ENCODE assay signal across 18 mouse cellular contexts in genomic region chr6:30147058-30147457, GRCm38 (mm10).
DNase-seq lines count a peak whose midpoint lies in the region; ATAC-seq and TF ChIP-seq lines count a peak whose summit lies in the region.
"Had no signal": no experiment of that assay in that cellular context is flagged by ENCODE, and none has a peak within 500 bp of the region (broad histone marks: within the 10 kb centered on the region; RNA-seq: fewer than 3 reads in every experiment).

No protein-coding gene starts in this region.

- H3K27me3 ChIP-seq in intestine, embryonic 15.5 days (replicated peaks), result no peaks in the 10 kb centered on the region
- no peaks in the 10 kb centered on the region for H3K27me3 ChIP-seq in intestine, postnatal 0 days (replicated peaks; ENCODE audit: control insufficient read depth, insufficient read depth, low read length)
- no peaks in the 10 kb centered on the region for H3K27me3 ChIP-seq in liver, embryonic 14.5 days (ENCODE audit: control insufficient read depth, insufficient read depth, low read length)
- no peaks in the 10 kb centered on the region for H3K27me3 ChIP-seq in forebrain, embryonic 16.5 days (replicated peaks; ENCODE audit: control insufficient read depth, insufficient read depth, low read length)
- H3K27me3 ChIP-seq: embryonic facial prominence, embryonic 12.5 days; forebrain, embryonic 15.5 days; heart, embryonic 15.5 days had no signal

- H3K27ac ChIP-seq in intestine, embryonic 15.5 days, result no peak overlapping the region
- no peak overlapping the region for H3K27ac ChIP-seq in intestine, postnatal 0 days (ENCODE audit: low read depth, low read length)
- peak overlapping the region; percentile 97 for H3K27ac ChIP-seq in liver, embryonic 14.5 days
- H3K27ac ChIP-seq in forebrain, embryonic 16.5 days (ENCODE audit: low read length), result no peak overlapping the region
- H3K27ac ChIP-seq: embryonic facial prominence, embryonic 12.5 days; forebrain, embryonic 15.5 days; heart, embryonic 15.5 days had no signal

- TF ChIP-seq CTCF in intestine, postnatal 0 days (IDR thresholded peaks at IDR 0.05; ENCODE audit: low read depth), result no peak
- TF ChIP-seq CTCF in liver, embryonic 14.5 days (IDR thresholded peaks at IDR 0.05; ENCODE audit: low read depth), result no peak

- H3K4me1 ChIP-seq in intestine, embryonic 15.5 days (replicated peaks), result no peaks in the 10 kb centered on the region
- H3K4me1 ChIP-seq in intestine, postnatal 0 days (replicated peaks; ENCODE audit: control insufficient read depth, insufficient read depth, low read length), result no peaks in the 10 kb centered on the region
- peaks cover 32 to 38% of the 10 kb centered on the region in 2 experiments for H3K4me1 ChIP-seq in liver, embryonic 14.5 days (replicated peaks; ENCODE audit: control insufficient read depth in 2 of 2, insufficient read depth in 2 of 2, low read length in 1 of 2)
- H3K4me1 ChIP-seq in forebrain, embryonic 16.5 days (replicated peaks; ENCODE audit: control insufficient read depth, insufficient read depth, low read length), result no peaks in the 10 kb centered on the region
- H3K4me1 ChIP-seq: embryonic facial prominence, embryonic 12.5 days; forebrain, embryonic 15.5 days had no signal

- H3K4me3 ChIP-seq in intestine, embryonic 15.5 days (replicated peaks), result no peak overlapping the region
- no peak overlapping the region for H3K4me3 ChIP-seq in intestine, postnatal 0 days (ENCODE audit: low read depth, low read length)
- peak overlapping the region; percentile 17 to 19 for H3K4me3 ChIP-seq in liver, embryonic 14.5 days (ENCODE audit: insufficient read depth in 1 of 2, low read depth in 2 of 2, low read length in 2 of 2)
- no peak overlapping the region for H3K4me3 ChIP-seq in forebrain, embryonic 16.5 days (replicated peaks; ENCODE audit: low read length)
- H3K4me3 ChIP-seq: embryonic facial prominence, embryonic 12.5 days; forebrain, embryonic 15.5 days; heart, embryonic 15.5 days; myocyte had no signal

- H3K9ac ChIP-seq in intestine, embryonic 15.5 days, result no peak overlapping the region
- H3K9ac ChIP-seq in intestine, postnatal 0 days (ENCODE audit: low read depth, low read length), result no peak overlapping the region
- H3K9ac ChIP-seq in liver, embryonic 14.5 days (replicated peaks), result peak overlapping the region; percentile 46
- no peak overlapping the region for H3K9ac ChIP-seq in forebrain, embryonic 16.5 days (replicated peaks; ENCODE audit: low read depth, low read length)
- H3K9ac ChIP-seq: embryonic facial prominence, embryonic 12.5 days; forebrain, embryonic 15.5 days; heart, embryonic 15.5 days had no signal

- TF ChIP-seq EP300 in liver, embryonic 14.5 days (IDR thresholded peaks at IDR 0.05; ENCODE audit: low read depth), result peak; percentile 99

- H3K4me2 ChIP-seq in intestine, embryonic 15.5 days (replicated peaks), result no peak overlapping the region
- H3K4me2 ChIP-seq in intestine, postnatal 0 days (replicated peaks; ENCODE audit: low read depth), result no peak overlapping the region
- peak overlapping the region; percentile 66 for H3K4me2 ChIP-seq in liver, embryonic 14.5 days (ENCODE audit: low read depth)
- H3K4me2 ChIP-seq in forebrain, embryonic 16.5 days (ENCODE audit: low read length), result no peak overlapping the region
- H3K4me2 ChIP-seq: embryonic facial prominence, embryonic 12.5 days; forebrain, embryonic 15.5 days; heart, embryonic 15.5 days had no signal

- 66% methylated on average over 7 of the region's 7 CpGs for whole genome bisulfite sequencing in intestine, embryonic 15.5 days
- WGBS in intestine, postnatal 0 days, result 70% methylated on average over 7 of the region's 7 CpGs
- WGBS in liver, embryonic 14.5 days (ENCODE audit: insufficient replicate concordance), result 6% methylated on average over 7 of the region's 7 CpGs
- 47% methylated on average over 7 of the region's 7 CpGs for WGBS in forebrain, embryonic 16.5 days

- no peaks in the 10 kb centered on the region for H3K9me3 ChIP-seq in intestine, embryonic 15.5 days
- H3K9me3 ChIP-seq in intestine, postnatal 0 days (ENCODE audit: control insufficient read depth), result no peaks in the 10 kb centered on the region
- H3K9me3 ChIP-seq in liver, embryonic 14.5 days (ENCODE audit: control insufficient read depth, low read length), result no peaks in the 10 kb centered on the region
- no peaks in the 10 kb centered on the region for H3K9me3 ChIP-seq in forebrain, embryonic 16.5 days (ENCODE audit: control insufficient read depth, low read length)
- H3K9me3 ChIP-seq: embryonic facial prominence, embryonic 12.5 days; forebrain, embryonic 15.5 days; heart, embryonic 15.5 days had no signal

- peaks cover 3% of the 10 kb centered on the region; the same call in 1 of the 2 replicates for H3K36me3 ChIP-seq in intestine, embryonic 15.5 days
- H3K36me3 ChIP-seq in intestine, postnatal 0 days (ENCODE audit: control insufficient read depth, insufficient read depth), result peaks cover 20% of the 10 kb centered on the region
- H3K36me3 ChIP-seq in liver, embryonic 14.5 days (replicated peaks; ENCODE audit: control insufficient read depth, insufficient read depth, low read depth), result peaks cover 21% of the 10 kb centered on the region
- H3K36me3 ChIP-seq in forebrain, embryonic 16.5 days (ENCODE audit: control insufficient read depth, insufficient read depth), result peaks cover 3% of the 10 kb centered on the region; the same call in 1 of the 2 replicates

- peak; percentile 79 for DNase-seq in c-Kit-positive CD71-positive TER-119-negative erythroid progenitor cells, embryonic 14.5 days (ENCODE audit: low read depth)
- DNase-seq in liver, embryonic 14.5 days (ENCODE audit: low read depth in 3 of 3, low spot score in 3 of 3), result peak; percentile 86 to 90 (median 89)
- DNase-seq in spleen, postnatal 10 days (ENCODE audit: low spot score in 2 of 2), result peak; percentile 47 to 66
- no peak for DNase-seq in kidney, adult 9 months
- DNase-seq: adrenal gland, postnatal 14 days; B cell, adult 2 months; cerebellum, adult 8-10 months; gastrocnemius, postnatal 36 days; kidney, postnatal 4 days; thymus, postnatal 36 days had no signal

- peak; percentile 74; the same call in 1 of the 2 replicates for ATAC-seq in intestine, embryonic 15.5 days
- no peak for ATAC-seq in intestine, postnatal 0 days
- ATAC-seq in liver, embryonic 14.5 days (ENCODE audit: insufficient read depth), result peak; percentile 94
- ATAC-seq in cerebellum, adult (ENCODE audit: insufficient number of reproducible peaks, low FRiP score, low TSS enrichment), result no peak
- ATAC-seq in forebrain, embryonic 16.5 days, result no peak
- ATAC-seq: forebrain, embryonic 15.5 days had no signal

Comparison
In these comparisons a context has a peak if more than half of its experiments do, and no peak if none do; other contexts are left out.
1. ATAC-seq: peak in intestine, embryonic 15.5 days (single experiment) and liver, embryonic 14.5 days (single experiment); none in intestine, postnatal 0 days (single experiment), cerebellum, adult (single experiment) and forebrain, embryonic 16.5 days (single experiment).
2. H3K4me3 ChIP-seq: peak in liver, embryonic 14.5 days (2 of 2); none in intestine, embryonic 15.5 days (single experiment), intestine, postnatal 0 days (single experiment) and forebrain, embryonic 16.5 days (single experiment).